In genomic region chr11:95510631-95511030, GRCm38 (mm10) we compare ENCODE assay signal across 22 mouse cellular contexts. TPM values are rescaled to one million over a fixed set of nuclear protein-coding genes. Genes with fewer than 3 reads are reported as not detected.
DNase-seq lines count a peak whose midpoint lies in the region; ATAC-seq and TF ChIP-seq lines count a peak whose summit lies in the region.
"Had no signal": no experiment of that assay in that cellular context is flagged by ENCODE, and none has a peak within 500 bp of the region (broad histone marks: within the 10 kb centered on the region; RNA-seq: fewer than 3 reads in every experiment).

No protein-coding gene starts in this region.

- DNase-seq in cerebellum, adult 11-12 months: peak; percentile 35
- DNase-seq in heart, adult 11 months: peak; percentile 92
- DNase-seq in heart, postnatal 4 days: no peak
- DNase-seq in lung, postnatal 4 days: no peak
- DNase-seq: adrenal gland, adult 2 months; adrenal gland, adult 8-10 months; adrenal gland, postnatal 10 days; adrenal gland, postnatal 25 days; adrenal gland, postnatal 36 days; B cell, adult 2 months; cerebellum, adult 11 months; cerebellum, adult 18-20 months; cerebellum, adult 2 months; cerebellum, adult 8-10 months; cerebellum, adult 9-10 months had no signal

- H3K9me3 ChIP-seq in E14TG2a.4 (ENCODE audit: low read length): 0 out of 2 replicates have a peak, but pooled peaks cover 3% of the 10 kb centered on the region
- H3K9me3 ChIP-seq: G1E had no signal

- no peak for TF ChIP-seq CTCF in E14TG2a.4 (conservative IDR thresholded peaks at IDR 0.05; ENCODE audit: low read length)

- H3K4me1 ChIP-seq in E14TG2a.4 (replicated peaks; ENCODE audit: low read depth, low read length): peaks cover 79% of the 10 kb centered on the region

- H3K36me3 ChIP-seq in E14TG2a.4 (ENCODE audit: insufficient read depth, low read length): no peaks in the 10 kb centered on the region
- H3K36me3 ChIP-seq: G1E had no signal

- H3K4me3 ChIP-seq in E14TG2a.4 (replicated peaks; ENCODE audit: low read length): peak overlapping the region; percentile 58

- no peak for ATAC-seq in cerebellum, adult (ENCODE audit: insufficient number of reproducible peaks, low FRiP score, low TSS enrichment)
- ATAC-seq: activated CD4-positive, CD25-positive, alpha-beta regulatory T cell, adult 4 months; CD4-positive, CD25-positive, alpha-beta regulatory T cell, adult 4 months; Patski had no signal

- H3K27me3 ChIP-seq in E14TG2a.4 (ENCODE audit: insufficient read depth, low read length): peaks cover 34% of the 10 kb centered on the region

RNA-seq across cellular contexts. Expression of gene Nxph3, which starts 3.7 kb away (rescaled TPM):
- 1 to 10 TPM; 1.0 to 1.1 TPM for total RNA-seq in heart, postnatal 4 days (2021)
- total RNA-seq: MEL had no signal

Comparison
In these comparisons a context has a peak if more than half of its experiments do, and no peak if none do; other contexts are left out.
1. DNase-seq: peak in cerebellum, adult 11-12 months (single experiment) and heart, adult 11 months (single experiment); none in heart, postnatal 4 days (single experiment) and lung, postnatal 4 days (0 of 2).